Mouse (Mus musculus): ENCODE results near the gene Atp2c1.

Atp2c1 gene

DNA sequence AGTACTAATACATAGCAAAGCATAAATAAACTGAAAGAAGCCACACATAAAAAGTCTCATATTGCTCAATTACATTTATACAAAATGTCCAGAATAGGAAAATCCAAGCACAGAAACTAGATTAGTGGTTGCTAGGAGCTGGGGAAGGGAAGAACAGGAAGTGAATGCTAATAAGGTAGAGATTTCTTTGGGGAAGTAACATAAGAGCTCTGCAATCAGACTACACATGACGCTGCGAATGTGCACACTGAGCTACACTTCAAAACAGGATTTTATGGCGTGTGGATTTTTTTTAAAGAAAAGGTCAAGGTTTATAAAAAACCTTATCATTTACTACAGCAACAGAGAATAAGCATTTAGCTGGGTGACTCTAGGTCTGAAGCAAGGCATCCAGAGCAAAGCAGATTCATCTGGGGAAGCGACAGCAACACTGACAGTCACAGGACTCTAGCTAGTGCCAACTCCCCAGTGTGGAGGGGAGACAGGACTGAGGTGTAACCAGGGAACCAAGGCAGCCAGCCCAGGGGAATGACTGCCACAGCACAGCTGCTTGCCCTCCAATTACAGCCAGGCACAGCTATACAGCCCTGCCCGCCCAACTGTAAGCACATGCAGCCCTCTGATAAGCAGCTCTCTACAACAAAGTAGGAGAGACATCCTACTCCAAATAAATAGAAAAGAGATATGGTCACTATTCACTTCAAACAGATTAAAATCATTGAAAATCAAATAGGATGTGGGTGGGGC lies 42.6 kb downstream of the Atp2c1 start:
- peak; percentile 25 for DNase-seq

DNA sequence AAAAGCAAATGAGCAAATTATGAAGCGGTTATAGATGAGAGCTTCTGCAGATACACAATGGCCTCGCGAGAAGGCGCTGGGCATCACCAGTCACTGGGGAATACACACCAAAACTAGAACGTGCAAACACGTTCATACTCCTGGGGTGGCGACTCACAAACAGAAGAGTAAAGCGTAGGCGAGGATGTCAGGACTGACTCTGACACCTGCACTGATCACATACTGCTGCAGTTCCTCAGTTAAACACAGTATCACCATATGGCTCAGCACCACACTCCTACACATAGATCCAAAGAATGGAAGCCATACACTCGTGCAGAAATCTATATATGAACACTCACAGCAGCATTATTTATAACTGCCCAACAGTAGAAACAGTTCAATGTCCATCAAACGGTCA lies 43.2 kb downstream of the Atp2c1 start:
- DNase-seq = no peak

DNA sequence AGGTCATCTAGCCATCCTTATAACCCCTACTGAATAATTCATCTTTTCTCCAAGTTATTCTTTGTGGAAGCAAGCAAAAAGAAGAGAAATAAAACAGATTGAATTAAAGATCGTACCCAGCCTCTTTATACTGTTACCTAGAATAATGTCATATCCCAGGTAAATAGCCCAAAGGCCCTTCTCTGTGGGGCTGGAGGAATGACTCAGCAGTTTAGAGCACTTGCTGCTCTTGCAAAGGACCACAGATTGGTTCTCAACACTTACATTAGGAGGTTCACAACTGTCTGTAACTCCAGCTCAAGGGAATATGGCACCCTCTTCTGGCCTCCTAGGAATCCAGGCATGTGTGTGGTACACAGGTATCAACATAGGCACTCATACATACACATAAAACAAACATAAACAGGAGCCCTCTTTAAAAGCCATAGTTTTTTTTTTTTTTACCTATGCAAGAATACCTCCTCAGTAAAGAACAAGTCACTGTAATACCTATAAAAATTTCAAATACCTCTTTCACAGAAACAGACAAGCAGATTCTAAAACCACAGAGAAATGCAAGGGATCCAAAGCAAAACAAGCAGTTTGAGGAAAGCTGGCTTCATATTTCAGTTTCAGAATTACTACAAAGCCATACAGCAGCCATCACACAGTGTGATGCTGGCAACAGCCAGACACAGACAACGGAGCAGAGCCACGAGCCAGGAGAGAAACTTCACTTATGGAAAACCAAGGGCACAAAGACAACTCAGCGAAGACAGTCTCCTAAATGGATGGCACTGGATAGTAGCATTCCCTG lies 44.2 kb downstream of the Atp2c1 start:
- no peak for DNase-seq

DNA sequence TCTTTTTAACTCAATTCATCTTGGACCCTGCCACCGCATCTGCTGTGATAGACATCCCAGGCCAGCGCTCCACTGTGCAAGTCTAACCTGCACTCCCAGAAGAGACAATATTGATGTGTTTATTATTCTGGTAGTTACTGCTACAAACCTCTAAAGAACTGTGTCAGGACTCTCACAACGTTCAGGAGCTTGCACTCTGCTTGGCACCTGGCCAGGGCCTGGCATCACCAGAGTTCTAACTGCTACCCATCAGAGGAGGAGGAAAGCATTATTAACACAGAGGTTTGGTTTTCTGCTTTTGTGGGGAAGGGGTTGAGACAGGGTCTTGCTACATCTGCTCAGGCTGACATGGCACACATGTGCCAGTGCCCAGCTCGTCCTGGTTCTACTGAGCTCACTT lies 45.0 kb downstream of the Atp2c1 start:
- DNase-seq = peak; percentile 59

DNA sequence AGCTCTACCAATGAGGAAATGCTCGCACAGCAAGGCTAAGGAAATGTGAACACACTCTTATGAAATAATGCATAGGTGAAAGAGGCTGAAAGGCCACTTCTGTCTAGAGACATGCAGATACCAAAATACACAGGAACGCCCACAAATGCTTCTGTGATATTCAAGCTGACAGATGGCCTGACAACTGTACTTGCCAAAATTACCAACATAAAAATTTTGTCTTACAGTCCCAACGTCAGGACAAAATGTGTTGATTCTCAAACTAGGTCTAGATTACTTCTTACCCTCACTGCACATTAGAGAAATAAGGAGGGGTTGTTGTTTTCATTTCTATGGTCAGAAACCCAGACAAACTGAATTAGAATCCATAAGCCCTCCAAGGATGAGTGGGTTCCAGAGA lies 51.0 kb downstream of the Atp2c1 start:
- no peak for DNase-seq

DNA sequence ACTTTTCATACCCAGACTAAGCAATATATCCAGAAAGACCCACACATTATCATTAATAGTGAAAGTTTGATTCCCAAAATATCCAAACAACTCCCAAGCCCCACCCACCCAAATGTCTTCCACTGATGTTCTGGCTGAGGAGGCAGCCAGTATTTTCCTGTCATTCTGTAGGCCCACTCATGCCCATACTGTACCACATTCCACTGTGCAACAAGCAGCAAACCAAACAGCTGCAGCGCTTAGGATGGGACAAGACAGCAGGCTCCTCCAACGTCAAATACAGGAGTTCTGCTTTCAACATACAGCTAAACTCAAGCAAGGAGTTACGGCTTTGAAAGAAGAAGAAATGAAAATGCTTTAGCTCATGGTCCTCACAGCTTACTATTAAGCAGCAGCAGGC lies 52.2 kb downstream of the Atp2c1 start:
- no peak for DNase-seq

DNA sequence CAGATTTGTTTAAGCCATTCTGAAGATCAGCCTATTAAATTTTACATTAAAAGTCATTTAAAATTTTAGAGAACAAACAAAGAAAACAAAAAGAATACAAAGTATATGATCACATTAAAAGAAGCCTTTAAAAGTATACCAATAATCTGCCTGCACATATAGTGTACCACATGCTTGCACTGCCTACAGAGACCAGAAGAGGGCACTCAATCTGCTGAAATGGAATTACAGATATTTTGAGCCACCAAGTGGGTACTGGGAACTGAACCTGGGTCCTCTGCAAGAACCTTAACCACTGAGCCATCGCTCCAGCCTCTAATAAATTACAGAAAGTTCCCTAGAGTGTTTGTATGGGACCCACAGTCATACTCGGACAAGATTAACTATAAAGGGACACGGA lies 59.3 kb downstream of the Atp2c1 start:
- DNase-seq = peak; percentile 16

DNA sequence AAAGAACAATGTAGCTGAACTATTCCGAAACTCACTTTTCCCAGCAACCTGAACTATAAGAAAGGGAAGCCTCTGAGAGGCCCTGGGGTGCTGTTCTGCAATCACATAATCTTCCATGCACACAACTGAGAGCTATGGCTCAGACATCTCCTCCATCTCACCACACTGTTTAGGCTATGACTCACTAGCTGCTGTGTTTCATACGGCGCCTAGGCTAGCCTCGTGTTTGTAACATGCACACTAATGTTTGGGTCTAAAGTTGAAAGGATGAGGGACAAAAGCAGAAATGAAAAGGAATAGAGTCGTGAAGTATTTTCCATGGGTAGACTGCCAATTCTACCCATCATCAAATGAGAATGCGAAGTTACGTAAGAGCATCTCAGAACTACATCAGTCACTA lies 65.6 kb downstream of the Atp2c1 start:
- no peak for DNase-seq

DNA sequence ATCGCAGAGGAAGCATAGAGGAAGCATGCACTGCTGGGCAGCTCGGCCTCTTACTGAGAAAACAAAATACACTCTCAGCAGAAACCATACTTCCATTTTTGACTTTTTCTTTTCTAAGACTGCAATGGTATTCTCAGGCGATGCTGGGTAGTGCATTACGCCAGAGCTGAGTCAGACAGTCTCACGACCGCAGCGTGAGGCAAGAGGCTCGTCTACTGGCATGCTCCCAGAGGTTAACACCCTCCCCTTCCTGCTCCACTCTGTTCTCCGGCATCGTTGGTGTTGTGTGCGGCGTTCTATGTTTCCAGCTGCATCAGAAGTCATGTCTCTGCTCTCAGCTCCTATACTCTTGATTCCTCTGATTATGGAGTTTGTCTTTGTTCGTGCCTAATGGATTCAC lies 68.1 kb downstream of the Atp2c1 start:
- DNase-seq = no peak

DNA sequence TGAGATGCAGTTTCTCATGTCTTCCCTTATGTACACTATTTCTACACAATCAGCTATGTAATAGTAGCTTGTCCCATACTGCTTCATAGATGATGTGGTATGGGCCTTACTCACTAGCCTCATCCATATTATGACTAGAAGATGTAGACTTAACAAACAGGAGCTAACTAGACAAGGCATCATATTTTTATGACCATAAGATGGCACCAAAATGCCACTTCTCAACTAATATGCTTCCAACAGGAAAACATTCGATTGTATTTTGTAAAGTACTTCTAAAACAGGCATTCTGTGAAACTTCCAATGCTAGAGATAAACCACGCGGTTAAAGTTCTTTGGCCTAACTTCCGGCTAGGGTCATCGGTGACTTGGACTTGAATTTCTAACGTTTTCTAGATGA lies 118.6 kb downstream of the Atp2c1 start:
- no peak for DNase-seq

DNA sequence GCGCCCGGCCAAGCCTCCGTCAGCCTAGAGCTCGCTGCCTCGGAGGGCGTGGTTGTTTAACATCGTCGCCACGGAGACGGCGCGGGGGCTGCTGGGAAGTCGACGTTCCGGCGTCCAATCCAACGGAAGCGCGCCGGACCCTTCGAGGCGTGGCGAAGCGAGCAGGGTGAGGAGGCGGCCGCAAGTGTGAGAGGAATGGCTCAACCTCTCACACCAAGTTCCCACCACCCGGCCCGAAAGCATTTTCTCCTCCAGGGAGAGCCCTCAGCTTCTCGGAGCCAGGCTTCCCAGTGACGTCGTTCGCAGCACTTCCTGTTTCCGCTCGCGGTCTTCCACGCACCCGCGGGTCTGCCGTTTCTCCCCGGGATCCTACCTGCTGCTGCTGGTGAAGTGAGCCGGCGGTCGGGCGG lies 131.9 kb downstream of the Atp2c1 start, which contains the start of the genes Aste1 and Nek11:
Gene Aste1 (plus strand): TSS at position 175 of the 410 bp plus-strand sequence.
Gene Nek11 (minus strand): TSS at position 307 of the 410 bp plus-strand sequence.
- peak; percentile 88 for DNase-seq

DNA sequence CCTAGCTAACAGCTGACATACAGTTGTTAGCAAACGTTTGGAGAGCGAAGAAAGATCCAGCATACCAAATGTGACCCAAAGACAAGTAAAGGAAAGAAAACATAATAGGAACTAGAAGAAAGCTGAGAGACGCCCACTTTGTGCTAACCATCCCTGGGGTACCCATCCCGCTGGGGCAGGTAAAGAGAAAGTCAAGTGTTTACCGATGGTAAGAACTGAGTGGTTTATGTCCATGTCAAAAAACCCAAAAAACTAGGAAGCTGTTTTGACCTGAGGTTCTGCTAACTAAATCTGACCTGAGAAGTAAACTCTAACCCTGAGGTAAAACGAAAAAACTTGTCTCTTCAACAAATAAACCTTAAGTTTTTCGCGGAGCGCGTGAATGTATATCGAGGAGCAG lies 132.4 kb downstream of the Atp2c1 start:
- DNase-seq = no peak

DNA sequence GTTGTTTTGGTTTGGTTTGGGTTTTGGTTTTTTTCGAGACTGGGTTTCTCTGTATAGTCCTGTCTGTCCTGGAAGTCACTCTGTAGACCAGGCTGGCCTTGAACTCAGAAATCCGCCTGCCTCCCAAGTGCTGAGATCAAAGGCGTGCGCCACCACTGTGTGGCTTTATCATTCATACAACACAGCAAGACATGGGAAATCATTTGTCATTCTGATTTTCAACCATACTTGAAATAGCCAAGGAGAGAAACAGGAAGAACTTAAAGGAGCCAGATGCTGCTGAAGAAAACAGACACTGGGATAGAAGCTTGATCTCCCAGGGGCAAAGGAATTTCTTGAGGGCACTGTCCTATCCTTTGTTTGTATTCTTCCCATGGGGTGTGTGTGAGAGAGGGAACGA lies 136.5 kb downstream of the Atp2c1 start:
- no peak for DNase-seq

DNA sequence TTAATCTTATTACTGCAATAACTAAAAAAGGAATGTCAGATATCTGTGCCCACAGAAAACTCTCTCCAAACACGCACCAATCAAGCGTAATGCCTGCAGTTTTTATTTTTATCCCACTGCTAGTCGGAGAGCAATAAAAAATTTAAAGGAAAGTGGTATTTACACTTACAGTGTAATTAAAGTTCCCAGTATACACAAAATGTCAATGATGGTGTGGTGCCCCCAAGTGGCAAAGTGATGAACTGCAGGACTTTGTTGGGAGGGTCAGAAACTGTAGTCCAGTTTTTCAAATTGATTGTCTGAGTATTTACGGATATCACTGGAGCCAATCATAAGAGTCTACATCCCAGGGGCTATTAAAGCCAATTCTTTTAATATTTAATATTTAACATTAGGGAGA lies 137.8 kb downstream of the Atp2c1 start:
- DNase-seq = peak; percentile 91

DNA sequence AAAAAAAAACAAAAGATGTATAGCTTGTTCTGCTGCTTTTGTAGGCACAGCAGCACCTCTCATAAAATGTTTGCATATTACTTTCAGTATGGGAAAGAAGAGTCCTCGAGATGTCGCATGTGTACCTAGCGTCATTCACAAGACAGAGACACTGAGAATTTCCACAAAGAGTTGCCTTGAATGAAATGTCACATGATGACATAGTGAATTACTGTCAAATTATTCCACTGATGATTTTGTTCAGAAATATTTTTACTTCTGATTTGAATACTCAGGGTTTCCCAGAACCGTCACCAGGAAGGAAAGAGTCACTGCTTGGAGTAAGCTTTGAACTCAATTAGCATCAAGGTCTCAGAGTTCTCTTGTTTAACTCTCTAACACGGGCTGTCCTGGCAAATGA lies 139.7 kb downstream of the Atp2c1 start:
- no peak for DNase-seq

DNA sequence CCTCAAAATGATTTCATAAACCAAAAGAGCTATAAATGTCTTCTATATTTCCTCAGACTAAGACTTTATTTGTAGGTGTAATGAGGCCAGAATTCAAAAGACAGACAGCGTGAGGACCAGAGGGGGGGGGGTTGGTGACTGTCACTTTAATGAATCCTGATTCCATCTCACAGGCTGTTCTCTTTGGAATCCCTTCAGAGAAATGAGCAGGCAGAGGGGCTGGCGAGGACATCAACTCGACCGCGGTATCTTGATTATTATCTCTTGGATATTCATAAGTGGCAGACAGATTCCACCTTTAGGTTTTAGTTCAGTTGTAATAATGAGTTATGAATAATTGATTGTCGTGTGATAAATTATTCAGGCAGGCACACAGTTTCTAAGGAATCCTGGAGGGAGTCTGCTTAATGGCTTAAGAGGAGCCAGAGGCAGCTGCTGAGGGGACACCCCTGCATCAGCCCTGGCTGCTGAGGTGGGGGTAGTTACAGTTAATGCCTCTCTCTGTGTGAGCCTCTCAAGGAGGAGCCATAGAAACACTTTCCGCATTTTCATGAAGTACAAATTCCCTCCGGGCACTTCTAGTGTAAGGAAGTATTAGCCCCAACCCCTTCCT lies 147.5 kb downstream of the Atp2c1 start:
- DNase-seq = no peak

DNA sequence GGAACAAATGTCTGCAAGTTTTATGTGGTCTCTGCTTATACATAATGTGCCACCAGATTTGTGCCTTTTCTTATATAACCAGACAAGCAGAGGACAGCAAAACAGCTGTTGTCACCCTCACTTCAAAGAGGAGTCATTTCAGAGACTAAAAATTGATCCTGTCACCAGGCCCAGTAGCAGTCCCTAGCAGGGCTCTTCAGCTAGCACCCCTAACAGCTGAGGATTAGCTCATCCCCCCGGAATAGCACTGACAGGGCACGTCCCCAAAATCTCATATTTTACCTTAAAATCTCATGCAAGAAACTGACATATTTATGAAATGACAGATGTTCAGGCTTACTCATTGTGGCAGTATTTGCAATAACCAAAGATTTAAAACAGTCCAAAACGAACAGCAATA lies 149.5 kb downstream of the Atp2c1 start:
- no peak for DNase-seq

DNA sequence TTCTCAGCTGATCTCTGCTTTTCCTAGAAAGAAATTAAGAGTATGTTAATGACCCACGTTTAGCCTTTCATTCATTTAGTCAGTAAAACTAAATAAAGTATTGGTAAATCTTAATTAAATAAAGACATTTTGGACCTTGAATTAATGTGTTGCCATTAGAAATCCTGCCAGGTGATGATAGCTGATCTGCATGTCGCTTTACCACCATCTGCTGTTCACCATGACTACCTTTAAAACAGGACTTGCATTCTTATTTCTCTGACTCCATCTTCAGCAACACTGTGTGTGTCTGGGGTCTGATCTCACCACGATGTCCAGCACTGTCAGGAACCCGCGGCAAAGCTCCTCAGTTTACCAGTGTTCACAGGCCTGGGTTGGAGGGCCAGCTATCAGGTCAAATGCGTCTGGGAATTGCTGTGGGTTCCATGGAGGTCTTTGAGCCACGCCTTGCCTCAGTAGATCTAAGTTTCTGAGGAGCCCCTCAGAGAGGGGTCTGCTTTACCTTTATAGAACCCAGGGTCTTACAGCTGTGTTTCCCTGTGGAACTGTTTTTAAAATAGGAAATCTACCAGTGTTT lies 150.1 kb downstream of the Atp2c1 start:
- DNase-seq = no peak

DNA sequence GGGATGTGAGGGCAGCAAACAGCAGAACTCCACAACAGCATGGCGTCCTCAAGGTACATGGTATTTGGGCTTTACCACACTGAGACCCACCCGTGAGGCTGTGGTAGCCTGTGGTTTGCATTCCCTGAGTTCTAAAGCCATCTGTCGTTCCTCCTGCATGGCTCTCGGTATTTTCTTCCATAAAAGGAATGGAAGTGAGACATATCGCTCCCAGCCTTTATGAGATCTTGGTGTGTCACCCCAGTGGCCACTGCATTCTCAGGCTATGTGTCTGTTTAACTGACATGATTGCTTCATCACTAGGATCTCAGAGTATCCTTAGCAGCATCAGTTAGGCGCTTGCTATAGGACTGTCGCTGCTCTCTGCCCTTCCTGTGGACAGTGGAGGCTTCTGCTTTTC lies 150.7 kb downstream of the Atp2c1 start:
- DNase-seq = no peak

DNA sequence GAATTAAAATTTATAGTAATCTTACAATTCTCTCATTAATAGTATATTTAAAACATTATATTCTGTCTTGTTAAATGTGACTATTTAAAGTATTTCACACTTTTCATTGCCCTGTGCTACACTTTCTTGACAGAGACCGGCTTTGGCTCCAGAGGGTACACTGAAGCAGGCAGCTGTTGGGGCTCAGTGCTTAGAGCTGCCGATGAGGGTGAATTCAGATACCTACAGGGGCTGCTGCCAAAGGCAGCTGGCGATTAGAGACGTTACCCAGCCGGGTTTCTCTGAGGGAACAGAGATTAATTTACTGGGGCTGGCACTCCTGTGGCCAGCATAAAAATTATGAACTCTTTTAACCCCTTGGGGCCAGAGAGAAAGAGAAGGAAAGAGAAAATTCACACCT lies 152.8 kb downstream of the Atp2c1 start:
- no peak for DNase-seq

DNA sequence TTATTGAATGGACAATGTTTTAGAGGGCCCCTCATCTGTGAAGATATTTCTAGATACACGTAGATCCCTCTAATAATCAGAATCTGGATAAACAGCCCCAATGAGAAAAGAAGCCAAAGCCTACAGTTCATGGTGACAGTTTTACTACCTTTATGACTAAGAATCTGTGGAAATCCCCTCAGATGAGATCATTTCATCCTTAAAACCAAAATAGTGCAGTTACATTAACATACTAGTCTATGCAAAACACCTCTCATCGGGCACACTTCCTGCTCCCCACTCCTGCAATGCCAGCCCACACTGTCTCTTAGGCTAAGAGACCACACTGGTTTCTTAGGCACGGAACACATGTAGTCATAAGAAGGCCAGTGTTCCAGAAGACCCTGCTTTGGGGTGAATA lies 158.5 kb downstream of the Atp2c1 start:
- DNase-seq = no peak

DNA sequence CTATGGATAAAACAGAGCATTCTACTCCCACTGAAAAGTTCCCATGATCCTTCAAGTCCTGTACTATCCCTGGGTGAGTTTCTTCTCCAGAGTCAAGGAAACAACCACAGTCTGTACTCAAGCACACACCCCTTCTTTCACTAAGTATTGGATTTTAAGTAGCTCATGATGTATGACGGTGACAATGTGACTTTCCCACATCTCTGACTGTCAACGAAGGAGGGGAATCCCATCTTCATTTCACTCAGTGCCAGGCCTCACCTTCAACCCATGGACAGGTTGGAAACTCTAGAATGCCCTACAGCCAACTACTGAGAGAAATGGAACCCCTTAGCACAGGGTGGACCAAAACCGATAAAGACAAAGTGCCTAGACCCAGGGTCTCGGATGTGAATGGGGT lies 160.9 kb downstream of the Atp2c1 start:
- DNase-seq = no peak

DNA sequence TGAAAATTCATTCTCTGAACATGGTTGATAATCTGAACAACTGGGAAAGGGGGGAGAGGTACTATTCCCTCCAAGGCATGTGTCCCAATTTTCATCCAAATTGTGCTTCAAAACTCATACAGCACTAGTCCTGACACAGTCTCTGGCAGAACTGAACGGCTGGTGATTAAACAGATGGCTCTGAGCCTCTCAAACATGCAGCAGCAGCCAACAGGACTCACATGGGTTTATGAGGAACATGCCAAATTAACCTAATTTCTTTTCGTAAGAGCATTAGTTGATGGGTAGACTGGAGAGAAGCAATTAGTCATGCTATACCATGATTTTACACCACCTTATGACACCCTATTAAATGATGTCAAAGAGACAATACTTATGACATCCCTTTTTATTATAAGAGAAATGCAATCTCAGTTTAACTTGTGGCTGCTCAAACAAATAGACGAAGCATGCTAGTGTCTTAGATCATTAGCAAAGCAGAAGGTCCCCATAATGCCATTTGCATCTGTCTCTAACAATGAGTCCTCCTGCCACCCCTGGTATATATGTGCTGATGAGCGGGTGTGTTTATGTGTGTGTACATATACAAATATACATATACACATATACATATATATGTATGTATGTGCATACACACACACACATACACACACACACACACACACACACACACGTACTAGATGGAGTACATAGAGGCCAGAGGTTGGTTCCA lies 163.4 kb downstream of the Atp2c1 start:
- no peak for DNase-seq
